Mouse (Mus musculus) heart, postnatal 0 days (tissue): Measurements from ENCODE around the gene Tgtp2. TPM values are rescaled to one million over a fixed set of nuclear protein-coding genes. Genes with fewer than 3 reads are reported as not detected.
"Not testable (repeated sequence)": the region's sequence is repeated elsewhere in the genome, so short reads cannot be mapped to it uniquely, and the experiment has no call there.

ENCODE experiments used
- ATAC-seq: fragments of 200-750 bp; cut with Nextera tagmentation; 2 replicates; pipeline ENCODE4 v1.8.0; 2017; ENCODE audit warnings: low read depth, moderate number of reproducible peaks, moderate library complexity; ENCODE audit not compliant: insufficient read depth
- DNase-seq: peaks from one replicate; pipeline ENCODE4 v3.0.0-alpha.2; 2016; ENCODE audit warnings: low spot score
- H3K27ac ChIP-seq: fragments of 300-500 bp; sonication (generic); 2 replicates; pipeline ENCODE4 v1.5.1; 2014; ENCODE audit warnings: low read depth, mild to moderate bottlenecking
- H3K27me3 ChIP-seq: fragments of 300-500 bp; sonication (generic); 2 replicates; pipeline ENCODE4 v1.6.1; 2014; ENCODE audit warnings: low read length, mixed read lengths; ENCODE audit not compliant: control insufficient read depth, insufficient read depth
- H3K36me3 ChIP-seq: fragments of 300-500 bp; sonication (generic); replicated peaks from 2 replicates; pipeline ENCODE4 v1.6.1; 2014; ENCODE audit warnings: low read length, mixed read lengths; ENCODE audit not compliant: control insufficient read depth, insufficient read depth
- H3K4me1 ChIP-seq: fragments of 300-500 bp; sonication (generic); 2 replicates; pipeline ENCODE4 v1.6.1; 2014; ENCODE audit warnings: antibody characterized with exemption; ENCODE audit not compliant: control insufficient read depth, insufficient read depth
- H3K4me2 ChIP-seq: fragments of 300-500 bp; sonication (generic); 2 replicates; pipeline ENCODE4 v1.6.1; 2014; ENCODE audit warnings: low read depth, mild to moderate bottlenecking, low read length, moderate library complexity
- H3K4me3 ChIP-seq: fragments of 300-500 bp; sonication (generic); 2 replicates; pipeline ENCODE4 v1.5.1; 2014; ENCODE audit warnings: low read depth, low read length
- H3K9ac ChIP-seq: fragments of 300-500 bp; sonication (generic); replicated peaks from 2 replicates; pipeline ENCODE4 v1.6.1; 2014; ENCODE audit warnings: low read depth, low read length, mixed read lengths
- H3K9me3 ChIP-seq: fragments of 300-500 bp; sonication (generic); replicated peaks from 2 replicates; pipeline ENCODE4 v1.6.1; 2016; ENCODE audit warnings: low read length; ENCODE audit not compliant: control insufficient read depth
- CTCF ChIP-seq: IDR thresholded peaks from 2 replicates; pipeline ENCODE4 v1.5.1; 2016; ENCODE audit warnings: antibody characterized with exemption, control low read depth, low read depth
- EP300 ChIP-seq: IDR thresholded peaks from 2 replicates; pipeline ENCODE4 v1.6.1; 2016; ENCODE audit warnings: antibody characterized with exemption, low read depth
- WGBS: fragments of 180-500 bp; shearing (Covaris S2); extraction: QIAGEN DNeasy Blood & Tissue Kit; methylation state at CpG from one replicate; pipeline ENCODE4 v1.1.7; 2014; 5-methylcytosine and 5-hydroxymethylcytosine counted together
- polyA plus RNA-seq: library from polyadenylated mRNA; unstranded; fragments of >200 nt; fragmentation: Nextera tagmentation; extraction: Ambion mirVana; gene quantifications from 2 replicates; pipeline ENCODE4 v1.2.1, GENCODE M21; 2015
- total RNA-seq: library from RNA; depleted of rRNA; stranded (reverse); fragments of >200 nt; gene quantifications from 2 replicates; pipeline ENCODE4 v1.2.3, GENCODE M21; 2014; ENCODE audit warnings: low replicate concordance; rRNA removed

Gene Tgtp2
- total RNA-seq (0.08 TPM in 1 of 2 replicates, not detected in the other), polyA plus RNA-seq (0.36 and 0.54 TPM in 2 replicates)

GRCm38 (mm10) chr11:49063713-49064469 is at the start of gene Tgtp2:
Gene Tgtp2 (minus strand): TSS chr11:49064206.
- not testable (repeated sequence) for ATAC-seq, H3K4me1 ChIP-seq, H3K36me3 ChIP-seq, H3K9me3 ChIP-seq, DNase-seq, H3K9ac ChIP-seq, H3K27me3 ChIP-seq, H3K27ac ChIP-seq, H3K4me3 ChIP-seq, H3K4me2 ChIP-seq
- 50% methylated on average over 5 of the region's 5 CpGs for WGBS

- DNase-seq = no peak
- H3K4me3 ChIP-seq = no peak overlapping the region
- H3K9me3 ChIP-seq = no peaks in the 10 kb centered on the region
- no peak for TF ChIP-seq EP300
- TF ChIP-seq CTCF = no peak
- H3K36me3 ChIP-seq = no peaks in the 10 kb centered on the region
- H3K4me1 ChIP-seq = no peaks in the 10 kb centered on the region
- no peaks in the 10 kb centered on the region for H3K27me3 ChIP-seq
- 53% methylated on average over 6 of the region's 6 CpGs for WGBS
- peak overlapping the region; percentile 6; the same call in 1 of the 2 replicates for H3K27ac ChIP-seq
- no peak for ATAC-seq
- H3K4me2 ChIP-seq = no peak overlapping the region
- H3K9ac ChIP-seq = no peak overlapping the region
Measured at GRCm38 (mm10) chr11:49112624-49113219, 48.7 kb upstream of the Tgtp2 start.

- H3K9ac ChIP-seq = no peak overlapping the region
- no peaks in the 10 kb centered on the region for H3K27me3 ChIP-seq
- no peak overlapping the region for H3K4me2 ChIP-seq
- H3K4me1 ChIP-seq = no peaks in the 10 kb centered on the region
- H3K36me3 ChIP-seq = no peaks in the 10 kb centered on the region
- WGBS = 20% methylated on average over 1 of the region's 1 CpGs
- H3K4me3 ChIP-seq = no peak overlapping the region
- H3K9me3 ChIP-seq = no peaks in the 10 kb centered on the region
- no peak for TF ChIP-seq CTCF
- ATAC-seq (no peak), DNase-seq (no peak)
- H3K27ac ChIP-seq = peak overlapping the region; percentile 21; the same call in 1 of the 2 replicates
Measured at GRCm38 (mm10) chr11:49111000-49111399, 47.0 kb upstream of the Tgtp2 start.

- Histone ChIP-seq H3K9me3 (no peaks in the 10 kb centered on the region), H3K4me2 (no peak overlapping the region), H3K36me3 (no peaks in the 10 kb centered on the region), H3K4me1 (no peaks in the 10 kb centered on the region), H3K27ac (no peak overlapping the region), H3K9ac (no peak overlapping the region), H3K4me3 (no peak overlapping the region), H3K27me3 (no peaks in the 10 kb centered on the region)
- no peak for ATAC-seq
- 36% methylated on average over 1 of the region's 1 CpGs for WGBS
- TF ChIP-seq CTCF = peak; percentile 55
- no peak for TF ChIP-seq EP300
- no peak for DNase-seq
Measured at GRCm38 (mm10) chr11:49108833-49109232, 44.8 kb upstream of the Tgtp2 start.

- ATAC-seq = no peak
- 63% methylated on average over 10 of the region's 10 CpGs for WGBS
Measured at GRCm38 (mm10) chr11:49107650-49108537, 43.9 kb upstream of the Tgtp2 start.

More at GRCm38 (mm10) chr11:49107650-49108537, 43.9 kb upstream of the Tgtp2 start:
- Histone ChIP-seq H3K9me3 (no peaks in the 10 kb centered on the region), H3K4me3 (no peak overlapping the region), H3K27me3 (no peaks in the 10 kb centered on the region), H3K36me3 (no peaks in the 10 kb centered on the region), H3K27ac (no peak overlapping the region), H3K4me2 (no peak overlapping the region), H3K9ac (no peak overlapping the region), H3K4me1 (no peaks in the 10 kb centered on the region)
- TF ChIP-seq EP300 = no peak
- no peak for TF ChIP-seq CTCF
- no peak for DNase-seq
